Mouse (Mus musculus) midbrain, embryonic 12.5 days (tissue): Measurements from ENCODE around the gene Olfr1355. TPM values are rescaled to one million over a fixed set of nuclear protein-coding genes. Genes with fewer than 3 reads are reported as not detected.
"Not testable (repeated sequence)": the region's sequence is repeated elsewhere in the genome, so short reads cannot be mapped to it uniquely, and the experiment has no call there.

Source experiments
- ATAC-seq: fragments of 200-750 bp; cut with Nextera tagmentation; 2 replicates; pipeline ENCODE4 v1.8.0; 2017; ENCODE audit warnings: low read depth, moderate TSS enrichment, moderate library complexity; ENCODE audit not compliant: low FRiP score
- H3K27ac ChIP-seq: fragments of 300-500 bp; sonication (generic); replicated peaks from 2 replicates; pipeline ENCODE4 v1.5.1; 2016; ENCODE audit warnings: mild to moderate bottlenecking
- H3K27me3 ChIP-seq: fragments of 300-500 bp; sonication (generic); 2 replicates; pipeline ENCODE4 v1.6.1; 2016; ENCODE audit warnings: mild to moderate bottlenecking
- H3K36me3 ChIP-seq: fragments of 300-500 bp; sonication (generic); 2 replicates; pipeline ENCODE4 v1.6.1; 2016
- H3K4me1 ChIP-seq: fragments of 300-500 bp; sonication (generic); 2 replicates; pipeline ENCODE4 v1.6.1; 2016
- H3K4me2 ChIP-seq: fragments of 300-500 bp; sonication (generic); replicated peaks from 2 replicates; pipeline ENCODE4 v1.6.1; 2016; ENCODE audit warnings: mild to moderate bottlenecking, moderate library complexity
- H3K4me3 ChIP-seq: fragments of 300-500 bp; sonication (generic); 2 replicates; pipeline ENCODE4 v1.5.1; 2016; ENCODE audit warnings: mild to moderate bottlenecking
- H3K9ac ChIP-seq: fragments of 300-500 bp; sonication (generic); replicated peaks from 2 replicates; pipeline ENCODE4 v1.6.1; 2016; ENCODE audit warnings: mild to moderate bottlenecking, moderate library complexity
- H3K9me3 ChIP-seq: fragments of 300-500 bp; sonication (generic); 2 replicates; pipeline ENCODE4 v1.6.1; 2016; ENCODE audit warnings: mild to moderate bottlenecking
- WGBS: fragments of 180-500 bp; shearing (Covaris S2); methylation state at CpG from one replicate; pipeline ENCODE4 v1.1.7; 2016; 5-methylcytosine and 5-hydroxymethylcytosine counted together
- polyA plus RNA-seq: library from polyadenylated mRNA; unstranded; fragments of >200 nt; fragmentation: Nextera tagmentation; extraction: Ambion mirVana; gene quantifications from 2 replicates; pipeline ENCODE4 v1.2.1, GENCODE M21; 2016

The Olfr1355 gene
- polyA plus RNA-seq: not detected in 2 replicates

- H3K36me3 ChIP-seq: no peaks in the 10 kb centered on the region
- H3K27ac ChIP-seq: no peak within 1 kb of the TSS
- no peak within 1 kb of the TSS for H3K4me3 ChIP-seq
- no peak for ATAC-seq
- H3K9ac ChIP-seq: no peak within 1 kb of the TSS
- no peak within 1 kb of the TSS for H3K4me2 ChIP-seq
- no peaks in the 10 kb centered on the region for H3K4me1 ChIP-seq
- no peaks in the 10 kb centered on the region for H3K27me3 ChIP-seq
- 65% methylated on average over 2 of the region's 2 CpGs for WGBS
- peaks cover 6% of the 10 kb centered on the region; the same call in 1 of the 2 replicates for H3K9me3 ChIP-seq
Observed at GRCm38 (mm10) chr10:78875240-78875639, at the start of gene Olfr1355. Olfr1355 (plus strand) TSS chr10:78875540.

- not testable (repeated sequence) for H3K9ac ChIP-seq, H3K36me3 ChIP-seq, H3K27me3 ChIP-seq, H3K4me1 ChIP-seq, ATAC-seq, H3K4me2 ChIP-seq, H3K4me3 ChIP-seq, H3K27ac ChIP-seq, H3K9me3 ChIP-seq
- 89% methylated on average over 12 of the region's 12 CpGs for WGBS
Observed at GRCm38 (mm10) chr10:78840456-78840855, 34.9 kb upstream of the Olfr1355 start.

GRCm38 (mm10) chr10:78852066-78852465 lies 23.3 kb upstream of the Olfr1355 start, which contains the start of gene Olfr1356:
Olfr1356 (minus strand) TSS chr10:78852166.
- WGBS: 84% methylated on average over 2 of the region's 2 CpGs
- H3K4me3 ChIP-seq: no peak within 1 kb of the TSS
- no peaks in the 10 kb centered on the region for H3K27me3 ChIP-seq

GRCm38 (mm10) chr10:78912871-78913270 lies 37.5 kb downstream of the Olfr1355 start, which contains the start of gene Olfr1354:
Olfr1354 (plus strand) TSS chr10:78913171.
- WGBS: 88% methylated on average over 1 of the region's 1 CpGs

More at GRCm38 (mm10) chr10:78852066-78852465, 23.3 kb upstream of the Olfr1355 start, which contains the start of gene Olfr1356:
- no peak within 1 kb of the TSS for H3K9ac ChIP-seq
- no peak within 1 kb of the TSS for H3K27ac ChIP-seq
- ATAC-seq: no peak
- H3K36me3 ChIP-seq: no peaks in the 10 kb centered on the region
- no peaks in the 10 kb centered on the region for H3K9me3 ChIP-seq
- H3K4me1 ChIP-seq: no peaks in the 10 kb centered on the region
- H3K4me2 ChIP-seq: no peak within 1 kb of the TSS

More at GRCm38 (mm10) chr10:78912871-78913270, 37.5 kb downstream of the Olfr1355 start, which contains the start of gene Olfr1354:
- not testable (repeated sequence) for ATAC-seq, H3K4me2 ChIP-seq, H3K9ac ChIP-seq, H3K27me3 ChIP-seq, H3K27ac ChIP-seq, H3K9me3 ChIP-seq, H3K36me3 ChIP-seq, H3K4me3 ChIP-seq, H3K4me1 ChIP-seq

Other genes starting within 250 kb of the Olfr1355 start
- gene Casp14, start 157.2 kb upstream of the Olfr1355 start, polyA plus RNA-seq: not detected in 2 replicates
- 0.17 TPM in 2 replicates for gene Ccdc105, start 122.5 kb upstream of the Olfr1355 start, polyA plus RNA-seq
- 1.8 and 2.4 TPM in 2 replicates for gene Slc1a6, start 95.0 kb upstream of the Olfr1355 start, polyA plus RNA-seq
- gene Olfr1356, start 23.4 kb upstream of the Olfr1355 start, polyA plus RNA-seq: not detected in 2 replicates
- not detected in 2 replicates for gene Olfr1354, start 37.6 kb downstream of the Olfr1355 start, polyA plus RNA-seq
- not detected in 2 replicates for gene Olfr8, start 75.1 kb downstream of the Olfr1355 start, polyA plus RNA-seq
- gene Olfr1353, start 87.8 kb downstream of the Olfr1355 start, polyA plus RNA-seq: not detected in 2 replicates
- gene Olfr1352, start 105.5 kb downstream of the Olfr1355 start, polyA plus RNA-seq: not detected in 2 replicates
- not detected in 2 replicates for gene Olfr1351, start 136.9 kb downstream of the Olfr1355 start, polyA plus RNA-seq
- 0.27 and 0.28 TPM in 2 replicates for gene Olfr57, start 153.2 kb downstream of the Olfr1355 start, polyA plus RNA-seq
- gene 2610008E11Rik, start 222.1 kb downstream of the Olfr1355 start, polyA plus RNA-seq: 52.7 and 55.8 TPM in 2 replicates